Mouse (Mus musculus) intestine, embryonic 15.5 days (tissue): Measurements from ENCODE around the gene Btf3. TPM values are rescaled to one million over a fixed set of nuclear protein-coding genes. Genes with fewer than 3 reads are reported as not detected.

Experiments
- polyA plus RNA-seq: library from polyadenylated mRNA; unstranded; fragments of >200 nt; fragmentation: Nextera tagmentation; extraction: Ambion mirVana; gene quantifications from 2 replicates; pipeline ENCODE4 v1.2.1, GENCODE M21; 2015

Gene Btf3
- polyA plus RNA-seq, 1 experiment from 2014 or later, result 754 TPM

Other genes starting within 250 kb of the Btf3 start
- 15.6 and 18.1 TPM in 2 replicates for gene Arhgef28, start 110.6 kb downstream of the Btf3 start, polyA plus RNA-seq
- gene Utp15, start 54.0 kb downstream of the Btf3 start, polyA plus RNA-seq, result 34.0 and 35.7 TPM in 2 replicates
- 22.2 and 22.5 TPM in 2 replicates for gene Ankra2, start 53.9 kb downstream of the Btf3 start, polyA plus RNA-seq
- gene Gm21976, start 37.1 kb downstream of the Btf3 start, polyA plus RNA-seq, result not detected in 2 replicates
- 0.03 TPM in 1 of 2 replicates, not detected in the other for gene Foxd1, start 37.2 kb upstream of the Btf3 start, polyA plus RNA-seq
- 1.8 TPM in 2 replicates for gene Gm10320, start 175.0 kb upstream of the Btf3 start, polyA plus RNA-seq